Mouse (Mus musculus) megakaryocyte, adult 5-6 weeks (primary cell): ENCODE data around the gene Dnajb1. TPM values are rescaled to one million over a fixed set of nuclear protein-coding genes. Genes with fewer than 3 reads are reported as not detected.

Experiments
- ATAC-seq: 2 replicates; pipeline ENCODE4 v1.8.0; 2016; ENCODE audit warnings: mild to moderate bottlenecking, inconsistent platforms; ENCODE audit not compliant: poor library complexity, severe bottlenecking
- total RNA-seq, 2 experiments: library from RNA; stranded (forward) in 1 of 2; stranded (reverse) in 1 of 2; fragments of 153-499, 151-499 nt in 1 of 2; fragments of 221-1000, 200-1000 nt in 1 of 2; gene quantifications; 2 replicates each; pipeline versions ENCODE4 v1.2.3 to v1.2.4; 2015 to 2017

The Dnajb1 gene
- total RNA-seq, 2 experiments from 2014 or later, result 26.4 to 40.0 TPM

GRCm38 (mm10) chr8:83609086-83609485, 1.1 kb downstream of the Dnajb1 start:
- no peak for ATAC-seq

- ATAC-seq, result no peak
These were observed 1.7 kb downstream of the Dnajb1 start for GRCm38 (mm10) chr8:83609547-83610180.

DNA sequence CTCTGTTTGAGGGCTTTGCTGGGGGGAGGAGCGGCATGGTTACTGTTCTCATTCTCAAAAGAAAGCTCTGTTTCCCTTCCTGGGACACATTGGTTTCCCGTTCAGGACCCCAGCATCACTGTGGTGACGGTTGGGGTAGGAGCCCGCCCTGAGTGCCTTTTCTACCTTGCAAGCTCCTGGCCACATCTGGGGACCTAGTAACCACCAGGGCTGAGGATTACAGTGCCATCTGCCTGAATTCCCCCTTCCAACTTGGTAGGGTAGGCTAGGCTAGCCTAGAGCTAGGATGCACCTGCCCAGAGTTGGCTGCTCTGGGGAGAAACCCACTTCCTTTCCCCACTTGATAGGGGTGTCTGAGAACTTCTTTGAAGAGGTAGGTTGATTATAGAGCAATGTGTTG, 3.9 kb downstream of the Dnajb1 start:
- no peak for ATAC-seq

DNA sequence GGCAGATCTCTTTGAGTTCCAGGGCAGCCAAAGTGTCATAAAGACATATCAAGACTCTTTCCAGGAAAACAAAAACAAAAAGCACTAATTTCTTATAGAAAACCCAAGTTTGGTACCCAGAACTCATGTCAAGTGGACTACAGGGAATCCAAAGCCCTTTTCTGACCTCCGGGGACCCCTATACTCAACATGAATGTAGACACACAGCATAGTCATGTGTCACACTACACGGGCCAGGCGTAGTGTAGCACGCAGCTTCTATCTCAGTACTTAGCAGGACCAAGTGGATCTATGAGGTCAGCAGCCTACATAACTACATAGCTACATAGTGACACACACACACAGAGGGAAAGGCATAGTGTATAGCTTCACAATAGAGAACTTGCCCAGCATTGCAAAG, 5.7 kb downstream of the Dnajb1 start:
- no peak for ATAC-seq

- ATAC-seq, result no peak
These were observed 8.6 kb downstream of the Dnajb1 start for GRCm38 (mm10) chr8:83616625-83617024.

- no peak for ATAC-seq
These were observed 9.1 kb downstream of the Dnajb1 start for GRCm38 (mm10) chr8:83617111-83617510.

GRCm38 (mm10) chr8:83618566-83618965, 10.6 kb downstream of the Dnajb1 start:
- no peak for ATAC-seq

DNA sequence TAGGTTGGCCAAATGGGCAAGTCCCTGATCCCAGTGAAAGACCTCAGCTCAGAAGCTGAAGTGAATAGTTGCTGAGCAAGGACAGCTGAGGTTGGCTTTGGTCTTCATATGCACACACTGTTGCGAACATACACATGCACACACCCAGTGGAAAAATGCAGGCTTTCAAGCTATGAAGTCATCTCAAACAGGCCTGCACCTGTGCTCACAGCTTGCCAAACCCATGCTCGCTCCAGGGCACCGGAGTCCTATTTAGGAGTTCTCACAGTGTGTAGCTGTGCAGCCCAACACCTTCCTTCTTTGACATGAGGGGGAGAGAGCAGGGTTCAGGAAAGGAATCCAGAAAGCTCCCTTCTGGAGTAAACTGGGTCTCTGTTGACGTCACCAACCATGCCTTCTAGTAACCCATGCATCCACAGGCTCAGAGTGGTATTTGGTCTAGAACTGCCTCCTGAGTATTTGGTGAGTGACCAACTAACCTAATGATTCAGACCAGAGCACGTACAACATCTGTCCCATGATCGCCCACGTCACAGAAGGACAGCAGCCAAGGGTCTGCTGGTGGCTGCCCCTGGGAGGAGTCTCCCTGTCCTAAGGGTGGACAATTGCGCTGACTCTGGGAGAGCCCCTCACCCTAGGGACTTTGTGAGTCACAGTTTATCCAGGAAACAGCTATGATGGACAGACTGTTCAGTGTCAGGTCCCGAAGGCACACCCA, 11.7 kb downstream of the Dnajb1 start:
- ATAC-seq, result no peak

DNA sequence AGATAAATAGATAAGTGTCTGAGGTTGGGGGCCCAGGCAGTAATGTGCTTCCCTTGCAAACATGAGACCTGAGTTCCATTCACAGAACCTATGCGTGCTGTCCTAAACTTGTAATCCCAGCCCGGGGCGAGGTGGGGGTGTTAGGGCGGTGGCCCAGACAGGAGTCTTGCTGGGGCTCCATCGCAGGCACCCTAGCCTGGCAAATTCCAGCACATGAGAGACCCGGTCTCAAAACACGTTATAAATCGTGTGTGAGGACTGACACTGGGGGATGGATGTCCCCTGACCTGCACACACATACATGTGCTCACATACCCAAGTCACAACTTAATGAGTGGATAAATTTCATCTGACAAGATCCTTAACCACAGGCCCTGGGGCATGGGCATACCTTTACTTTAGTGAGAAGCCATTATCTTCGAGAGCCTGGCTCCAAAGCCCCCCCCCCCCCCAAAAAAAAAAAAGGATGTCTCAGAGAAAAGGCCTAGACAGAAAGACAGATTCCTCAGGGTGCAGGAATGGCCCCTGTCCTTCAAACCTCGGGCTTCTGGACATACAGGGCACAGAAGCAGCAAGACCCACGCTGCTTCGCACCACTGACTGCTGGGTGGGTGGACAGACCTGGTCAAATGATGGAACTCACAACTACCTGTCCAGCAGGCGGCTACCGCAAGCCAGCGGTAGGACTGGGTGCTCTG, 13.8 kb downstream of the Dnajb1 start:
- no peak; the same call in 1 of the 2 replicates for ATAC-seq

DNA sequence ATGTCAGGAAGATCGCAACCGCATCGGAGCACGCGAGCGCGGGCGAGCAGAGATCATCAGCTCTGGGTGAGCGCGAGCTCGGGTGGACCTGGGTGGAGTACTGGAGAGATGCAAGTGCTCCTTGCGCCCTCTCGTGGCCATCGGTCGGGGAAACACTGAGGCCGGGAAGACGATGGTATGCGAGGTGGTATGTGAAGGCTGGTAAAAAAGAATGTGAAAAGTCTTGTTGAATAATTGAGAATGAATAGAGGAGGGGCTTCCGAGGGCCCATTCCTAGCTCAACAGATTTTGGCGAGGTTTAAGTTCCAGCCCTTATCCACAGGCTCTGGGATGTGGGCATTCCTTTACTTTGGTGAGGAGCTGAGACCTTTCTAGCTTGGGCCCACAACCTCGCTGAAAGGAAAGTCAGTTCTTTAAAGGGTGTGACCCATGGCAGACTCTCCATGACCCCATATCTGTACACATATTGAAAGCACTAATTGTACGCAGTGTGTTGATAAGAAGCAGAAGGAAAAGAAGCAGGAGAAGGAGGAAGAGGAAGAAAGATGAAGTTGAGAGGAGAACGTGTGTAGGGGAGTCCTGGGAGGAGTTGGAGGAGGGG, 14.5 kb downstream of the Dnajb1 start:
- ATAC-seq, result peak; percentile 96

DNA sequence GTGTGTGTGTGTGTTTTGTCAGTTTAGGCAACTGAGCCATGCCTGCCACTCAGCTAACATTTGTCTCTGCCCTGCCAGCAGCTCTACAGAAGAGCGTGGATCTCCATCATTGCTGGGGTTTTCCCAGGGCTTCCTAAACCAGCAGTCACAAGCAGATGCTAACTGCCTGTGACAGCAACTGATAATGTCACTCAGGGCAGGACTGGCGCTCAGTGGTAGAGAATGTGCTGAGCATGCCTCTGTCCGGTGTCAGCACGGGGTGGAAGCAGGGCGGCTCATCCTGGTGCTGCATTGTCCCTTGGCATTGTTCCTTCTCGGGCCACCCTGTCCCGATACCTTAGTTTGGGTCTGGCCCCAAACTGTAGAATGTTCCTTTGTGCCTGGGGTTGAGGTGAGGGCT, 15.6 kb downstream of the Dnajb1 start:
- ATAC-seq, result no peak

GRCm38 (mm10) chr8:83624739-83625138, 16.7 kb downstream of the Dnajb1 start:
- ATAC-seq, result no peak

- no peak for ATAC-seq
These were observed 17.8 kb downstream of the Dnajb1 start for GRCm38 (mm10) chr8:83625676-83626299.

DNA sequence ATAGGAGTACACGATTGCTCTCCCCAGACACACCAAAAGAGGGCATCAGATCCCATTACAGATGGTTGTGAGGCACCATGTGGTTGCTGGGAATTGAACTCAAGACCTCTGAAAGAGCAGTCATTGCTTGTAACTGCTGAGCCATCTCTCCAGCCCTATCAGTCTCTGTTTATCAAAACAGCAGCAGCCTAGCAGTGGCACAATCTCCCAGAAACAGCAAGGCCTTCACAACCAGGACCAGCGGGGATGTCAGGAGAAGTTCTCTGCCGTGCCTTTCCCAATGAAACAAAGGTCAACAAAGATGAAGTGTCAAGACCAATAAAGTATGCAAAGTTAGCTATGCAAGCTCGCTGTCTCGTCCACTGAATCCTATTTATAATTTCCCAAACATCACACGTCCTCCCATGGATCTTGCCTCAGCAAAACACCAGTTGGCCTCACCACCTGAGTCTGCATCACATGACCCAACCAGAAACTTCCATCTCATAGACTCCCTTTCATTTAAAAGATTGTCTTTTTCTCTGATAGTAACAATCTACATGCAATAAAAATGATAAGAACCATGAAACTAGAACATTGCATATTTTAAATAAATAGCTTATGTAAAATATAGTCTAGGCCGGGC, 24.2 kb downstream of the Dnajb1 start:
- no peak for ATAC-seq

DNA sequence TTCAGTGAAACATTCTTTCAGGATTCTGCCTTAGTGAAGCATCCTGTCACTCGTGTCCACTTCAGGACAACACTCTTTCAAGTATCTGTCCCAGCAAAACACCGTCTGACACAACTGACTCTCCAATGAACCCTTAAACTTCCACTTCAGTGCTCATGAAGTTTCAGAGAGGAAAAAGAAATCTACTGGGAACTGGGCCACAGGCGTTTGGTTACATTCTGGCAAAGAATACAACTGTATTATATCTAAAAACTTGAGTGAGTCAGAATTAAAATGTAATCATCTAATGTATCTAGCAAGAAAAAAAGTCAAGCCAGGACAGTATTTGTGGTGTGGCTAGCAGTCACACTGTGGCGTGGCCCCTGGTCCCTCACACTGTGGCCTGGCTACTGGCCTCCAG, 30.9 kb downstream of the Dnajb1 start:
- ATAC-seq, result no peak

- no peak for ATAC-seq
These were observed 31.7 kb downstream of the Dnajb1 start for GRCm38 (mm10) chr8:83639649-83640048.

- ATAC-seq, result no peak
These were observed 39.5 kb downstream of the Dnajb1 start for GRCm38 (mm10) chr8:83647511-83647910.

GRCm38 (mm10) chr8:83648031-83648430, 40.0 kb downstream of the Dnajb1 start:
- ATAC-seq, result no peak

DNA sequence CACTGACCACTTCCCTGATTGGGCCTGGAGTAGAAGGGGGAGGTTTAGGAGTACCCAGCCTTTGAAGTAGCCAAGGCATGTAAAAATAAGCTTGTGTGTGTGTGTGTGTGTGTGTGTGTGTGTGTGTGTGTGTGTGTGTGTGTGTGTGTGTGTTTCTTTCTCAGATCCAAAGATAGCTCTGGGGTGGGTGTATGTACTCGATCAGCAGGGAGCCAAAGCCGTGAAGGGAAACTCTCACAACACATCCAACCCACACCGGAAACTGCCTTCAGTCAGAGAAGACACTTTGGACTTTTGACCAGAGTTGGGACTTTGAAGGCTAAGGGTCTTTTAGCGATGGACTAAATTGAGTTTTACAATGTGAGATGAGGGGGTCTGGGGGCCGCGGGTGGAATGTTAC, 41.7 kb downstream of the Dnajb1 start:
- ATAC-seq, result no peak

DNA sequence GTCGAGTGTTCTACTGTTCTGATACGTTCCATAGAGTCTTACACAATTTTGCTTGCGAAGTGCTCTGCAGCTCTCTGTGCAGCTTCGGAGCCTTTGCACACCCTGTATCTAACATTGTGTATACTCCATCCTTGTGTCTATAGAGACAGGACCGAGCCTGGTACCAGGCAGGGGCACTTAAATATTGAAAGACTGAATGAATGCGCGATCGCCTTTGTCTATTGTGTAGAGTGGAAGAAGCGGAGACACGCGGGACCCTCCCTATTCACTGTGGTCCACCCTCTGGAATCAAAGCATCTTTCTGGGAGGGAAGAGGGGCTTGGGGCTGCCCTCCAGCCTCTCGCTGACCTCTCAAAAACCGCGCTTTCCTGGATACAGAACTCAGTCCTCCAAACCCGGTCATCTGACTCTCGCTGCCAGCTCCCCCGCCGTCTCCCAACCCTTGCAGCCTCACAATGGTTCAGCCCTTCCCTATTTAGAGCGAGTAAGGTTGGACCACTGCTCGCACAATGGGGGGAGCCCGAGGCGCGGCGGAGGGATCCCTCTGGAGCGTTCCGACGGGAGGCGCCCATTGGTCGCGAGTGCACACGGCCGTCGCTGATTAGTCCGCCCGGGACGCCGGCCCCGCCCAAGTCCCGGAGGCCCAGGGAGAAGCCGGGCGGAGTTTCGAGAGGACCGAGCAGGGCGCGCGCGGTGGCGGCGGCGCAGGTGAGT, 44.2 kb downstream of the Dnajb1 start, which contains the start of gene Gipc1:
TSS of gene Gipc1 (plus strand) at position 648 of the 714 bp plus-strand sequence.
- peak; percentile 98 for ATAC-seq
